Mouse (Mus musculus): ENCODE data around the gene Gas2l1. TPM values are rescaled to one million over a fixed set of nuclear protein-coding genes. Genes with fewer than 3 reads are reported as not detected.

The Gas2l1 gene
- polyA plus RNA-seq, 1 experiment from 2014 or later: 24.8 TPM

- no peak overlapping the region for H3K27ac ChIP-seq (ENCODE audit: low read depth, low read length)
- WGBS: under 1% methylated on average over 59 of the region's 62 CpGs
Measured at GRCm38 (mm10) chr11:5061413-5062139, 3.6 kb downstream of the Gas2l1 start.

GRCm38 (mm10) chr11:5060756-5061412 lies 4.2 kb downstream of the Gas2l1 start:
- ATAC-seq (ENCODE audit: low FRiP score) (peak; percentile 0; the same call in 1 of the 2 replicates), DNase-seq (ENCODE audit: low spot score) (peak; percentile 42)
- Histone ChIP-seq H3K4me1 (replicated peaks; ENCODE audit: control insufficient read depth, insufficient read depth, low read length) (peaks cover 26% of the 10 kb centered on the region), H3K4me2 (replicated peaks; ENCODE audit: low read depth, low read length) (peak overlapping the region; percentile 67), H3K36me3 (ENCODE audit: control insufficient read depth, insufficient read depth, low read length) (no peaks in the 10 kb centered on the region), H3K27me3 (ENCODE audit: control insufficient read depth, insufficient read depth, low read length) (peaks cover 83% of the 10 kb centered on the region), H3K4me3 (ENCODE audit: low read depth, low read length) (peak overlapping the region; percentile 35), H3K9ac (ENCODE audit: low read depth, low read length) (peak overlapping the region; percentile 31; the same call in 1 of the 2 replicates), H3K27ac (ENCODE audit: low read depth, low read length) (no peak overlapping the region), H3K9me3 (ENCODE audit: control insufficient read depth, low read length) (no peaks in the 10 kb centered on the region)
- 41% methylated on average over 28 of the region's 28 CpGs for WGBS

More at GRCm38 (mm10) chr11:5061413-5062139, 3.6 kb downstream of the Gas2l1 start:
- peaks cover 26% of the 10 kb centered on the region for H3K4me1 ChIP-seq (replicated peaks; ENCODE audit: control insufficient read depth, insufficient read depth, low read length)
- peak overlapping the region; percentile 35 for H3K4me3 ChIP-seq (ENCODE audit: low read depth, low read length)
- no peaks in the 10 kb centered on the region for H3K36me3 ChIP-seq (ENCODE audit: control insufficient read depth, insufficient read depth, low read length)
- H3K9ac ChIP-seq (ENCODE audit: low read depth, low read length): peak overlapping the region; percentile 31; the same call in 1 of the 2 replicates
- no peaks in the 10 kb centered on the region for H3K9me3 ChIP-seq (ENCODE audit: control insufficient read depth, low read length)
- H3K4me2 ChIP-seq (replicated peaks; ENCODE audit: low read depth, low read length): peak overlapping the region; percentile 67
- peaks cover 76% of the 10 kb centered on the region for H3K27me3 ChIP-seq (ENCODE audit: control insufficient read depth, insufficient read depth, low read length)
- ATAC-seq (ENCODE audit: low FRiP score): peak; percentile 17
- DNase-seq (ENCODE audit: low spot score): peak; percentile 80

GRCm38 (mm10) chr11:5059704-5060156 lies 5.4 kb downstream of the Gas2l1 start:
- no peaks in the 10 kb centered on the region for H3K9me3 ChIP-seq (ENCODE audit: control insufficient read depth, low read length)
- peak; percentile 76 for DNase-seq (ENCODE audit: low spot score)
- WGBS: 9% methylated on average over 27 of the region's 27 CpGs
- no peak overlapping the region for H3K4me3 ChIP-seq (ENCODE audit: low read depth, low read length)
- no peak overlapping the region for H3K4me2 ChIP-seq (replicated peaks; ENCODE audit: low read depth, low read length)
- no peak overlapping the region for H3K27ac ChIP-seq (ENCODE audit: low read depth, low read length)
- H3K27me3 ChIP-seq (ENCODE audit: control insufficient read depth, insufficient read depth, low read length): peaks cover 88% of the 10 kb centered on the region
- peaks cover 26% of the 10 kb centered on the region for H3K4me1 ChIP-seq (replicated peaks; ENCODE audit: control insufficient read depth, insufficient read depth, low read length)
- ATAC-seq (ENCODE audit: low FRiP score): no peak
- no peaks in the 10 kb centered on the region for H3K36me3 ChIP-seq (ENCODE audit: control insufficient read depth, insufficient read depth, low read length)
- no peak overlapping the region for H3K9ac ChIP-seq (ENCODE audit: low read depth, low read length)

DNA sequence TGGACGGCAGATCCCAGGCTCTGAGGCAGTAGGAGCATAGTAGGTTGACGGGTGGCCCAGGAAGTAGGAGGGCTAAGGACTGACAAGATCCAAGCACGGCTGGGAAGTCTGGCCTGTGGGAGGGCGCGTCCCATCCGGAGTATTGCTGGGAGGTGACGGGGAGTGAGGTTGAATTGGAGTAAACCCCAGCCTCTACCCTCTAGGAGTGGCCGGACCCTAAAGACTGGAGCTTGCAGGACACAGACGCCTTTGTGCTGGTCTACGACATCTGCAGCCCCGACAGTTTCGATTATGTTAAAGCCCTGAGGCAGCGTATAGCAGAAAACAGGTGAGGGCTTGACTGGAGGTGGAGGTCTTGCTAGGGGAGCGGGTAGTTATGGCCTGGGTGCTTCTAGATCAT lies 5.9 kb downstream of the Gas2l1 start:
- peaks cover 26% of the 10 kb centered on the region for H3K4me1 ChIP-seq (replicated peaks; ENCODE audit: control insufficient read depth, insufficient read depth, low read length)

GRCm38 (mm10) chr11:5058783-5059182 lies 6.3 kb downstream of the Gas2l1 start:
- DNase-seq (ENCODE audit: low spot score) (no peak), ATAC-seq (ENCODE audit: low FRiP score) (no peak)
- Histone ChIP-seq H3K4me3 (ENCODE audit: low read depth, low read length) (no peak overlapping the region), H3K9me3 (ENCODE audit: control insufficient read depth, low read length) (no peaks in the 10 kb centered on the region), H3K4me1 (replicated peaks; ENCODE audit: control insufficient read depth, insufficient read depth, low read length) (peaks cover 26% of the 10 kb centered on the region), H3K4me2 (replicated peaks; ENCODE audit: low read depth, low read length) (no peak overlapping the region), H3K27ac (ENCODE audit: low read depth, low read length) (no peak overlapping the region), H3K27me3 (ENCODE audit: control insufficient read depth, insufficient read depth, low read length) (peaks cover 81% of the 10 kb centered on the region), H3K9ac (ENCODE audit: low read depth, low read length) (no peak overlapping the region), H3K36me3 (ENCODE audit: control insufficient read depth, insufficient read depth, low read length) (no peaks in the 10 kb centered on the region)
- 42% methylated on average over 9 of the region's 9 CpGs for WGBS

More for the DNA sequence above, 5.9 kb downstream of the Gas2l1 start:
- H3K4me3 ChIP-seq (ENCODE audit: low read depth, low read length): no peak overlapping the region
- no peaks in the 10 kb centered on the region for H3K36me3 ChIP-seq (ENCODE audit: control insufficient read depth, insufficient read depth, low read length)
- H3K27ac ChIP-seq (ENCODE audit: low read depth, low read length): no peak overlapping the region
- DNase-seq (ENCODE audit: low spot score) (no peak), ATAC-seq (ENCODE audit: low FRiP score) (no peak)
- H3K4me2 ChIP-seq (replicated peaks; ENCODE audit: low read depth, low read length): no peak overlapping the region
- no peaks in the 10 kb centered on the region for H3K9me3 ChIP-seq (ENCODE audit: control insufficient read depth, low read length)
- peaks cover 85% of the 10 kb centered on the region for H3K27me3 ChIP-seq (ENCODE audit: control insufficient read depth, insufficient read depth, low read length)
- WGBS: 28% methylated on average over 14 of the region's 14 CpGs
- H3K9ac ChIP-seq (ENCODE audit: low read depth, low read length): no peak overlapping the region

- Histone ChIP-seq H3K4me3 (ENCODE audit: low read depth, low read length) (peak within 1 kb of the TSS; percentile 45), H3K27ac (ENCODE audit: low read depth, low read length) (no peak within 1 kb of the TSS)
- WGBS: 2% methylated on average over 74 of the region's 77 CpGs
Measured at GRCm38 (mm10) chr11:5057856-5058641, 7.1 kb downstream of the Gas2l1 start, which contains the start of gene Rasl10a. TSS of gene Rasl10a (plus strand) at chr11:5058128.

DNA sequence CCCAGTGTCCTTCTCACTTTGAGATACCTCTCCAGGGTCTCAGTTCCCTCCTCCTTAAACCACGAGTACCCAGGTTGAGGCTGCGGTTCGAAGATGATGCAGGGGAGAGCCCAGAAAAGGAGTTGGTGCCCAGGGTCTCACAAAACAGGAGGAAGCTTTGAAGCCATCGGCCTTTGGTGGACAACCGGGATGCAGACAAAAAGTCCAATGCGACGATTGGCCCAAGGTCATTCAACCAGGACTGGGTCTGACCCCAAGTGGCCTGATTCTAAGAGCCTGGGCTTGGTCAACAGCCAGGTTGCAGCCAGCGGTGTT lies 7.6 kb downstream of the Gas2l1 start:
- no peaks in the 10 kb centered on the region for H3K9me3 ChIP-seq (ENCODE audit: control insufficient read depth, low read length)
- H3K27ac ChIP-seq (ENCODE audit: low read depth, low read length): no peak overlapping the region
- 14% methylated on average over 8 of the region's 8 CpGs for WGBS
- DNase-seq (ENCODE audit: low spot score) (no peak), ATAC-seq (ENCODE audit: low FRiP score) (no peak)
- H3K4me3 ChIP-seq (ENCODE audit: low read depth, low read length): peak overlapping the region; percentile 45
- peak overlapping the region; percentile 48; the same call in 1 of the 2 replicates for H3K9ac ChIP-seq (ENCODE audit: low read depth, low read length)
- peaks cover 23% of the 10 kb centered on the region for H3K4me1 ChIP-seq (replicated peaks; ENCODE audit: control insufficient read depth, insufficient read depth, low read length)
- H3K36me3 ChIP-seq (ENCODE audit: control insufficient read depth, insufficient read depth, low read length): no peaks in the 10 kb centered on the region
- H3K27me3 ChIP-seq (ENCODE audit: control insufficient read depth, insufficient read depth, low read length): peaks cover 68% of the 10 kb centered on the region
- H3K4me2 ChIP-seq (replicated peaks; ENCODE audit: low read depth, low read length): peak overlapping the region; percentile 87

More at GRCm38 (mm10) chr11:5057856-5058641, 7.1 kb downstream of the Gas2l1 start, which contains the start of gene Rasl10a:
- peak; percentile 63 for DNase-seq (ENCODE audit: low spot score)
- H3K36me3 ChIP-seq (ENCODE audit: control insufficient read depth, insufficient read depth, low read length): no peaks in the 10 kb centered on the region
- ATAC-seq (ENCODE audit: low FRiP score): no peak
- H3K27me3 ChIP-seq (ENCODE audit: control insufficient read depth, insufficient read depth, low read length): peaks cover 74% of the 10 kb centered on the region
- H3K4me1 ChIP-seq (replicated peaks; ENCODE audit: control insufficient read depth, insufficient read depth, low read length): peaks cover 26% of the 10 kb centered on the region
- H3K9me3 ChIP-seq (ENCODE audit: control insufficient read depth, low read length): no peaks in the 10 kb centered on the region
- peak within 1 kb of the TSS; percentile 48 for H3K9ac ChIP-seq (ENCODE audit: low read depth, low read length)
- H3K4me2 ChIP-seq (replicated peaks; ENCODE audit: low read depth, low read length): peak within 1 kb of the TSS; percentile 87

GRCm38 (mm10) chr11:5057064-5057463 lies 8.1 kb downstream of the Gas2l1 start:
- H3K4me1 ChIP-seq (replicated peaks; ENCODE audit: control insufficient read depth, insufficient read depth, low read length): peaks cover 19% of the 10 kb centered on the region
- no peak overlapping the region for H3K27ac ChIP-seq (ENCODE audit: low read depth, low read length)
- H3K9ac ChIP-seq (ENCODE audit: low read depth, low read length): no peak overlapping the region
- ATAC-seq (ENCODE audit: low FRiP score) (no peak), DNase-seq (ENCODE audit: low spot score) (no peak)
- no peak overlapping the region for H3K4me2 ChIP-seq (replicated peaks; ENCODE audit: low read depth, low read length)
- no peak overlapping the region for H3K4me3 ChIP-seq (ENCODE audit: low read depth, low read length)
- no peaks in the 10 kb centered on the region for H3K9me3 ChIP-seq (ENCODE audit: control insufficient read depth, low read length)
- no peaks in the 10 kb centered on the region for H3K36me3 ChIP-seq (ENCODE audit: control insufficient read depth, insufficient read depth, low read length)
- H3K27me3 ChIP-seq (ENCODE audit: control insufficient read depth, insufficient read depth, low read length): peaks cover 64% of the 10 kb centered on the region
- 50% methylated on average over 8 of the region's 8 CpGs for WGBS
